Mouse (Mus musculus): ENCODE results near the gene Nup85. TPM values are rescaled to one million over a fixed set of nuclear protein-coding genes. Genes with fewer than 3 reads are reported as not detected.

Gene Nup85
- polyA plus RNA-seq, 1 experiment from 2014 or later = 195 TPM

DNA sequence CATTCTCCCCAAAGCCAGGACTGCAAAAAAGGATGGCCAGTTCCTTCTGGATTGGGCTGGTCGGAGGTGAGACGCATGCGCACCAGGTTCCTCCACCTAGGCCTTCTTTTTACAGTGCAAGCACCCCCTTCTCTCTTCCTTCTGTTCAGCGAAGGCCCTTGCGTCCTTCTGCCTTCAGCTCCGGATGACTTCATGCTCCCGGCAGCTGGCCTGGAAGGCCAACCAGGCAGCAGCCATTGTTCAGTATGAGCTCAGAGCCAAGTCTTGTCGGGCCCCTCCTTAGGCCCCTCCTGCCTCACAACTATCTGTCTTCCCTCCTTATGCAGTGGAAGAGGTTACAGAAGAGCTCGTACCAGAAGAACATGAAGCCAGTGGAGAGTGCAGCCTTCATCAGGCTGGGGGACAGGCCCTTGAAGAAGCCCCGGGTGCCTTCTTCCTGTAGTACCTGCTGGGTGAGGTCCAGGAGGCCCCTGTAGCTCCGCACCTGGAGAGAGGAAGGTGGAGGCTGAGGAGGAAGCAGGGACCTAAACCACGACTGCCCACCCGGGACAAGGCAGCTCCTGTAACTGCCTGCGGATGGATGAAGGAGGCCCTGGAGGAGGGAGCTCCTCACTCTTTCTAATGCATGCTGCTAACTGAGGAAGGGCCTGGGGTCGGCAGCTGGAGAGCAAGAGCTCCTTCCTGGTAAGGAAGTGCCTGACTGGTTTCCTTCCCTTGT lies 51.0 kb downstream of the Nup85 start:
- no peak overlapping the region for H3K4me2 ChIP-seq
- ATAC-seq (ENCODE audit: low FRiP score) = no peak
- no peak overlapping the region for H3K27ac ChIP-seq (ENCODE audit: low read depth, low read length)
- H3K9me3 ChIP-seq (ENCODE audit: control insufficient read depth, low read length) = no peaks in the 10 kb centered on the region
- no peaks in the 10 kb centered on the region for H3K27me3 ChIP-seq (ENCODE audit: control insufficient read depth, insufficient read depth, low read length)
- 79% methylated on average over 15 of the region's 15 CpGs for WGBS
- H3K4me3 ChIP-seq (ENCODE audit: low read depth, low read length) = no peak overlapping the region
- DNase-seq (ENCODE audit: low spot score, missing footprints) = no peak
- H3K9ac ChIP-seq (ENCODE audit: low read length) = no peak overlapping the region
- no peaks in the 10 kb centered on the region for H3K36me3 ChIP-seq (ENCODE audit: control insufficient read depth, insufficient read depth, low read length)
- peaks cover 11% of the 10 kb centered on the region for H3K4me1 ChIP-seq (ENCODE audit: control insufficient read depth, insufficient read depth, low read length)

DNA sequence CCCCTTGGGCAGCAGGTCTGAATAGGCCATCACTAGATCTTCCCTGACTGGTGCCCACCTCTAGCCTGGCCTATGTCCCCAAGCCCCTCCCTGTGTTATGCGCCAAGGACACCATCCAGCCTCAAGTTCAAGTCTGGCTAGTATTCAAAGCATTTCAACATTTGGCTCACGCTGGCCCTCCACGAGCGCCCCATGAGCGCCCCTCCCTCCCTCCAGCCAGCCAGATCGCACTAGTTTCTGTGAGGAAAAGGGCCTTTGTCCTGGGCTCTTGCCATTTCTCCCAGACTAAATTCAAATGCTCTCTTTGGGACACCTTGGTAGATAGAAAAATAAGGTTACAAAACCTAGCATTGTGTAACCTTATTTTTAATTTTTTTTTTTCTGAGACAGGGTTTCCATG lies 51.6 kb downstream of the Nup85 start:
- ATAC-seq (ENCODE audit: low FRiP score) = no peak
- no peak overlapping the region for H3K4me2 ChIP-seq
- DNase-seq (ENCODE audit: low spot score, missing footprints) = no peak
- 91% methylated on average over 6 of the region's 6 CpGs for WGBS
- H3K4me1 ChIP-seq (ENCODE audit: control insufficient read depth, insufficient read depth, low read length) = peaks cover 11% of the 10 kb centered on the region
- H3K36me3 ChIP-seq (ENCODE audit: control insufficient read depth, insufficient read depth, low read length) = no peaks in the 10 kb centered on the region
- no peaks in the 10 kb centered on the region for H3K9me3 ChIP-seq (ENCODE audit: control insufficient read depth, low read length)
- H3K4me3 ChIP-seq (ENCODE audit: low read depth, low read length) = no peak overlapping the region
- no peaks in the 10 kb centered on the region for H3K27me3 ChIP-seq (ENCODE audit: control insufficient read depth, insufficient read depth, low read length)
- no peak overlapping the region for H3K9ac ChIP-seq (ENCODE audit: low read length)
- H3K27ac ChIP-seq (ENCODE audit: low read depth, low read length) = no peak overlapping the region

DNA sequence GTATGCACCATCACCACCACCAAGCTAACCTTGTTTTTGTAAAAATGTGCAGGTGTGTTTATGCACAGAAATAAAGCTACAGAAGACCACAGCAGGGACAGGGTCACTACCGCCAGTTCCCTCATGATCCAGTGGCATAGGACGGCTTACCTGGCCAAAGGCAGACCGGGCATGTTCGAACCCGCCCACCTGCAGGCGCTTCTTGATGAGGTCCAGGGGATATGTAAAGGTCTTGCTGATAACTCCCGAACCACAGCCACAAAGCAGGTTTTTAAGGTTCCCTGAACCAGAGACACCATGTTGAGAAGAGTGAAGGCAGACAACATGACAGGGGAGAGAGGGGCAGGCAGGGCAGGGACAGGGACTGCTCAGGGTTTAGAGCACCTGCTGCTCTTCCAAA lies 52.1 kb downstream of the Nup85 start:
- H3K27me3 ChIP-seq (ENCODE audit: control insufficient read depth, insufficient read depth, low read length) = no peaks in the 10 kb centered on the region
- no peak overlapping the region for H3K4me2 ChIP-seq
- WGBS = 91% methylated on average over 7 of the region's 7 CpGs
- peaks cover 11% of the 10 kb centered on the region for H3K4me1 ChIP-seq (ENCODE audit: control insufficient read depth, insufficient read depth, low read length)
- no peak overlapping the region for H3K9ac ChIP-seq (ENCODE audit: low read length)
- no peak overlapping the region for H3K4me3 ChIP-seq (ENCODE audit: low read depth, low read length)
- no peaks in the 10 kb centered on the region for H3K9me3 ChIP-seq (ENCODE audit: control insufficient read depth, low read length)
- no peak for DNase-seq (ENCODE audit: low spot score, missing footprints)
- no peak for ATAC-seq (ENCODE audit: low FRiP score)
- H3K36me3 ChIP-seq (ENCODE audit: control insufficient read depth, insufficient read depth, low read length) = no peaks in the 10 kb centered on the region
- no peak overlapping the region for H3K27ac ChIP-seq (ENCODE audit: low read depth, low read length)

DNA sequence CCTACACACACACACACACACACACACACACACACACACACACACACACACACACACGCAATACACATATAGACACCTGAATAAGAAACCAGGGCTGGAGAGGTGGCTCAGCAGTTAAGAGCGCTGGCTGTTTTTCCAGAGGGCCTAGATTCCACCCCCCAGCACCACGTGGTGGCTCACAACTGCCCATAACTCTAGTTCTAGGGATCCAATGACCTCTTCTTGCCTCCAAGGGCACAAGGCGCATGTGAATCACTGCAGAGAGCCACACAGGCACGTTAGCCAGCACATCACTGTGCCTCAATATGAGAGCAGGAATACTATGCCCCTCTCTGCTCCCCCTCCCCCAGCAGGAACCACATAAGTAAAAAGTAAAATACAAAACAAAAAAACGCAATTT lies 52.7 kb downstream of the Nup85 start:
- Histone ChIP-seq H3K4me3 (ENCODE audit: low read depth, low read length) (no peak overlapping the region), H3K4me2 (no peak overlapping the region), H3K4me1 (ENCODE audit: control insufficient read depth, insufficient read depth, low read length) (peaks cover 9% of the 10 kb centered on the region), H3K27ac (ENCODE audit: low read depth, low read length) (no peak overlapping the region), H3K9me3 (ENCODE audit: control insufficient read depth, low read length) (no peaks in the 10 kb centered on the region), H3K27me3 (ENCODE audit: control insufficient read depth, insufficient read depth, low read length) (no peaks in the 10 kb centered on the region), H3K9ac (ENCODE audit: low read length) (no peak overlapping the region), H3K36me3 (ENCODE audit: control insufficient read depth, insufficient read depth, low read length) (no peaks in the 10 kb centered on the region)
- ATAC-seq (ENCODE audit: low FRiP score) (no peak), DNase-seq (ENCODE audit: low spot score, missing footprints) (no peak)
- WGBS = 86% methylated on average over 6 of the region's 6 CpGs

DNA sequence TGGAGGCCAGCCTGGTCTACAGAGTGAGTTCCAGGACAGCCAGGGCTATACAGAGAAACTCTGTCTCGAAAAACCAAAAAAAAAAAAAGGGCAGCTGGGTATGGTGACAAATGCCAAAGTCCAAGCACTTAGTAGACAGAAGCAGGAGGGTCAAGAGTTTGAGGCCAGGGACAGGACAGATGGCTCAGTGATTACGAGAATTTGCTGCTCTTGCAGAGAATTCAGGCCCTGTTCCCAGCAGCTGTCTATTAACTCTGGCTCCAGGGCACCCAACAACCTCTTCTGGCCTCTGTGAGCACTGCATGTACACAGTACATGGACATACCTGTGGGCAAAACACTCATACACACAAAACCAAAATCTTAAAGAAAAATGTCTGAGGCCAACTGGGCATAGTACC lies 53.8 kb downstream of the Nup85 start:
- WGBS = 89% methylated on average over 2 of the region's 2 CpGs
- no peak overlapping the region for H3K9ac ChIP-seq (ENCODE audit: low read length)
- DNase-seq (ENCODE audit: low spot score, missing footprints) (no peak), ATAC-seq (ENCODE audit: low FRiP score) (no peak)
- no peak overlapping the region for H3K4me2 ChIP-seq
- no peak overlapping the region for H3K4me3 ChIP-seq (ENCODE audit: low read depth, low read length)
- no peaks in the 10 kb centered on the region for H3K27me3 ChIP-seq (ENCODE audit: control insufficient read depth, insufficient read depth, low read length)
- no peaks in the 10 kb centered on the region for H3K9me3 ChIP-seq (ENCODE audit: control insufficient read depth, low read length)
- 0 out of 2 replicates have a peak, but pooled peaks cover 2% of the 10 kb centered on the region for H3K36me3 ChIP-seq (ENCODE audit: control insufficient read depth, insufficient read depth, low read length)
- no peak overlapping the region for H3K27ac ChIP-seq (ENCODE audit: low read depth, low read length)
- peaks cover 5% of the 10 kb centered on the region for H3K4me1 ChIP-seq (ENCODE audit: control insufficient read depth, insufficient read depth, low read length)

DNA sequence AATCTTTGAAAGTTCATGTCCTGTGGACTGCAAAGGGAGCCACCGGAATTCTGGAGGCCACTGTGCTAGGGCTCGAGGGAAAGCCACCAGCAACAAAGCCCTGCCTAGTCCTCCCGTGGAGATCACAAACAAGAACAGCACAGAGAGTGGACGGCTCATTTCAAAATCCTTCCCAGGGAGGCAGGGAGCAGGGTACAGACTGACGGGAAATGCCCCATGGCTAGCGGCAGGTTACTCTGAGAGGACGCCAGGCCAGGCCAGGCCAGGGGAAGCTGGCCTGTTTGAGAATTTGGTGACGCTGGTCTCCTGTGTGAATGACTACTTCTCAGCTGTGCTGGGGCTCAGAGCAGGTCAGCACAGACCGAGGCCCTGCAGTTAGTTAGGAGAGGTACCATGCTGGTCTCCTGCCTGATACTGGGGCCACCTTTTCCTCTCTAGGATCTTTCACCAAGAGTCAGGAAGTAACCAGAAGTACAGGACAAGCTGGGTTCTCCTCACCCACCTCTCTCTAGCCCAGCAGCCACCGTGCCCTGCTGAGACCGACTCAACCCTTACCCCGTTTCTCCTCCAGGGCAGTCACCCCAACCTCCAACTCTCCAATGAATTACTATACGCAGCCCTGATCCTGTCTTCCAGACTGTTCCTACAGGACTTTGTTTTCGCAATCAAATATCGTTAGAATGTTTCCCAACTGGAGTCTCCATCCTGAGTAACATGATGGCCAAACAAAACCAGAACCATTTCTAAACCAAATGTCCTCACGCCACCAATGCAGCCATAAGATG lies 54.7 kb downstream of the Nup85 start:
- Histone ChIP-seq H3K4me3 (ENCODE audit: low read depth, low read length) (no peak overlapping the region), H3K27ac (ENCODE audit: low read depth, low read length) (no peak overlapping the region), H3K9ac (ENCODE audit: low read length) (no peak overlapping the region), H3K4me2 (no peak overlapping the region), H3K36me3 (ENCODE audit: control insufficient read depth, insufficient read depth, low read length) (0 out of 2 replicates have a peak, but pooled peaks cover 2% of the 10 kb centered on the region), H3K9me3 (ENCODE audit: control insufficient read depth, low read length) (no peaks in the 10 kb centered on the region), H3K27me3 (ENCODE audit: control insufficient read depth, insufficient read depth, low read length) (no peaks in the 10 kb centered on the region), H3K4me1 (ENCODE audit: control insufficient read depth, insufficient read depth, low read length) (no peaks in the 10 kb centered on the region)
- 88% methylated on average over 16 of the region's 16 CpGs for WGBS
- no peak for ATAC-seq (ENCODE audit: low FRiP score)
- no peak for DNase-seq (ENCODE audit: low spot score, missing footprints)

DNA sequence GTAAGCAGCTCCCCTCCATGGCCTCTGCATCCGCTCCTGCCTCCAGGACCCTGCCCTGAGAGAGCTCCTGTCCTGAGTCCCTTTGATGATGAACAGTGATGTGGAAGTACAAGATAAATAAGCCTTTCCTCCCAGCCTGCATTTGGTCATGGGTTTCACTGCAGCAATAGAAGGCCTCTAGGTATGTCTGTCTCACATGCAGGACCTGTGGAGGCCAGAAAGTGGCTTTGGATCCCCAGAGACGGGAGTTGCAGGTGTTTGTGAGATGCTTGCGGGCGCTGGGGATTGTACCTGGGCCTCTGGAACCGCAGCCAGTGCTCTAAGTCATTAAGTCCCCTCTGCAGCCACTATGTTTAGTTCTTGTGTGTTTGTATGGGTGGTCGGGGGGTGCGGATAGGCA lies 55.7 kb downstream of the Nup85 start:
- Histone ChIP-seq H3K4me1 (ENCODE audit: control insufficient read depth, insufficient read depth, low read length) (no peaks in the 10 kb centered on the region), H3K4me3 (ENCODE audit: low read depth, low read length) (no peak overlapping the region), H3K4me2 (no peak overlapping the region), H3K27me3 (ENCODE audit: control insufficient read depth, insufficient read depth, low read length) (no peaks in the 10 kb centered on the region), H3K9ac (ENCODE audit: low read length) (no peak overlapping the region), H3K9me3 (ENCODE audit: control insufficient read depth, low read length) (no peaks in the 10 kb centered on the region), H3K36me3 (ENCODE audit: control insufficient read depth, insufficient read depth, low read length) (0 out of 2 replicates have a peak, but pooled peaks cover 2% of the 10 kb centered on the region), H3K27ac (ENCODE audit: low read depth, low read length) (no peak overlapping the region)
- no peak for DNase-seq (ENCODE audit: low spot score, missing footprints)
- WGBS = 93% methylated on average over 7 of the region's 7 CpGs
- no peak for ATAC-seq (ENCODE audit: low FRiP score)

DNA sequence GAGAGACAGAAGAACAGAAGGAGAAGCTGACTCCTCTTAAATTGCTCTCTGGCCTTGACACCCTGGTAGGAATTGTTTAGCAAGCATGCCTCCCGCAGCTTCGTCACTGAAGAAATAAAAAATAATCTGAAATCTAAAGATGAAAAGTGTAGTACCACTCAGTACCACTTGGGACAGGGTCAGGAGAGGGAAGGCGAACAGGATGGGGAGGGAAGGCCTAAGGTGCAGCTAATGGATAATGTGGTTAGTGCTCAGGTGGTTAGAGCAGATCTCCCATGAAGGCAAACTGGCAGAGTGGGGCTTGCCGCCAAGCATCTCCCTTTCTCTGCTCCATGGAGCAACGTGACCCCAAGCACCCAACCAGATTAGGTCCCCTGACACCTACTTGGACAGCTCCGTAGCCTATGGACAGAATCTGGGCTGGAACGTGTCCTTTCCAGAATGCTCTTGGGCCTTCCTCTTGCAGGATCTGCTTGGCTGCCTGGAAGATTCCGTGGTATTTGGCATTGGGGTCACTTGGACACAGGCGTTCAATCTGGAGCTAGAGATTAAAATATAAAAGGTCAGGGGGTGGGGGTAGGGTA lies 59.3 kb downstream of the Nup85 start:
- Histone ChIP-seq H3K9me3 (ENCODE audit: control insufficient read depth, low read length) (no peaks in the 10 kb centered on the region), H3K4me3 (ENCODE audit: low read depth, low read length) (no peak overlapping the region), H3K4me2 (no peak overlapping the region), H3K4me1 (ENCODE audit: control insufficient read depth, insufficient read depth, low read length) (peaks cover 4% of the 10 kb centered on the region; the same call in 1 of the 2 replicates), H3K27ac (ENCODE audit: low read depth, low read length) (no peak overlapping the region), H3K9ac (ENCODE audit: low read length) (no peak overlapping the region), H3K36me3 (ENCODE audit: control insufficient read depth, insufficient read depth, low read length) (0 out of 2 replicates have a peak, but pooled peaks cover 2% of the 10 kb centered on the region), H3K27me3 (ENCODE audit: control insufficient read depth, insufficient read depth, low read length) (no peaks in the 10 kb centered on the region)
- ATAC-seq (ENCODE audit: low FRiP score) (no peak), DNase-seq (ENCODE audit: low spot score, missing footprints) (no peak)
- WGBS = 75% methylated on average over 9 of the region's 9 CpGs

DNA sequence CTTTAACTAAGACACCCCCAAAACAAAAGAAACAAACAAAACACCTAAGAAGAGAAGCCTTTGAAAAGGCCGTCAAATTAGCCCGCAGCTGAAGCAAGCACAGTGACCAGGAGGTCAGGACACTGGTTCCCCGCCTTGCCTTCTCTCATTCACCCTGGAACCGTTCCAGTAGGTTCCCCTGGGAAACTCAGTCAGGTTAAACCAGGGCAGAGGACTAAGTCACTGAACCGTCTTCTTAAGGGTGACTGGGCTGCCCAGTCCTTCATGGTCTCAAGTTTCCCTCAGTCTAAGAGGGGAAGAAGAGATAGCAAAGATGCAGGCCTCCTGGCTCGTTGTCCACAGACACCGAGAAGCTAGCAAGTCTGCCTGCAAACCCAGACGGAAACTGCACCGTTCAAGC lies 61.6 kb downstream of the Nup85 start:
- DNase-seq (ENCODE audit: low spot score, missing footprints) (no peak), ATAC-seq (ENCODE audit: low FRiP score) (no peak)
- Histone ChIP-seq H3K36me3 (ENCODE audit: control insufficient read depth, insufficient read depth, low read length) (0 out of 2 replicates have a peak, but pooled peaks cover 2% of the 10 kb centered on the region), H3K27ac (ENCODE audit: low read depth, low read length) (no peak overlapping the region), H3K4me2 (no peak overlapping the region), H3K9me3 (ENCODE audit: control insufficient read depth, low read length) (no peaks in the 10 kb centered on the region), H3K4me1 (ENCODE audit: control insufficient read depth, insufficient read depth, low read length) (peaks cover 4% of the 10 kb centered on the region; the same call in 1 of the 2 replicates), H3K9ac (ENCODE audit: low read length) (no peak overlapping the region), H3K4me3 (ENCODE audit: low read depth, low read length) (no peak overlapping the region), H3K27me3 (ENCODE audit: control insufficient read depth, insufficient read depth, low read length) (no peaks in the 10 kb centered on the region)
- 83% methylated on average over 9 of the region's 9 CpGs for WGBS
